Mouse (Mus musculus) layer of hippocampus, postnatal 36 days (tissue): ENCODE measurements around the gene Stmnd1. TPM values are rescaled to one million over a fixed set of nuclear protein-coding genes. Genes with fewer than 3 reads are reported as not detected.
"Not testable (repeated sequence)": the region's sequence is repeated elsewhere in the genome, so short reads cannot be mapped to it uniquely, and the experiment has no call there.

Source experiments
- DNase-seq, 2 experiments: peaks; one replicate each; pipeline ENCODE4 v3.0.0; 2022
- total RNA-seq, 2 experiments: library from RNA; stranded (reverse); gene quantifications; 2 replicates each; pipeline ENCODE4 v1.2.3; 2021

The Stmnd1 gene
- total RNA-seq, 2 experiments from 2014 or later = not detected

- no peak for DNase-seq
Measured at GRCm38 (mm10) chr13:46294365-46294764, 20.8 kb downstream of the Stmnd1 start.

- no peak for DNase-seq
Measured at GRCm38 (mm10) chr13:46297701-46298100, 24.2 kb downstream of the Stmnd1 start.

DNA sequence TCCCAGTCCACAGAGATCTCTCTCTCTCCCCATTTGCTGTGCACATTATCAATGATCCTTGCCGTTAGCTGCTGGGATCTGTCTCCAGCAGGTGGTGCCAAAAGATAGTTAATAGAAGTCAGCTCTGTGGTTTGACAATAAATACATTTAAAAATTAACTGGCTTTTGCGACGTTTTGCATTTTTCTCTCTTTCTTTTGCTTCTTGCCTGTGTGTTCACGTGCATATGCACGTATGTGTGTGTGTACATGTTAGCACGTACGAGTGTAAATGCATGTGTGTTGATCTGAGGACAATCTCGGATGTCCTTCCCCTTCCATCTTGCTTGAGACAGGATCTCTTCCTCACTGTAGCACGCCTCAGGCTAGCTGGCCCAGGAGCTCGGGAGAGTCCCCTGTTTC is 37.3 kb downstream of the Stmnd1 start:
- DNase-seq = peak; percentile 40 to 69

DNA sequence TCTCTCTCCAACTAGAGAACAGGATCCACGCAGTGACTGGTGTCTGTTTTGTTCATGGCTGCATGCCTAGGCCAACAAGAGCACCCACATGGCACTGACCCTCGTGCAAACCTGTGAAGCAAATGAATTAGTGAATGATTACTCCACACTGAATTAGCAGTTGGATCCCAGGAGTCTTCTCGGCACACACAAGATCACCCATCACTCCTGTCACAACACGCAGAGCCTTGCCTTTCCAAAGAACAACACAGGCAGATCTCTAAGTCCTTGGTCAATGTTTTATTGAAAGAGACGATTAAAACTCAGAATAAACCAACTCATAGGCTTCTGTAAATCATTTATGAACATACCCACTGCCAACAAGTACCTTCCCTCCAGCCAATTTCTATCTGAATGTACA is 39.7 kb downstream of the Stmnd1 start:
- DNase-seq = no peak

DNA sequence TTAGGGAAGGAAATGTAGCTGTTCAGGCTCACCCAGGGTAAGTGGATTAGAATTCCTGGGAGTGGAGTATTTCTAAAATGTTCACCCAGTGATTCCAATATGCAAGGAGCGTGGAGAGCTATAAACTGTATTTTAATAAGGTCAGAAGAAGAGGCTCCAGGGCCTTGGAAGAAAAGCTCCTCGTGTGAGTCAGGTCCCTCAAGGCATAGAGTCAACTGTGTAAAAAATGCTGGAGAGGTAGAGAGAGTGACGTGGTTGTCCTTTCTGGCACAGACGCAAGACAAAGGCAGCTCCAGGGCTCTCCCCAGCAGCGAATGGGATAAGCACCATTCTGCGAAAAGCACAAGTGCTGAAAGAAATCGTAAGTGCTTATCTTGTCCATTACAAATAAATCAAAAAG is 41.6 kb downstream of the Stmnd1 start:
- DNase-seq = no peak

DNA sequence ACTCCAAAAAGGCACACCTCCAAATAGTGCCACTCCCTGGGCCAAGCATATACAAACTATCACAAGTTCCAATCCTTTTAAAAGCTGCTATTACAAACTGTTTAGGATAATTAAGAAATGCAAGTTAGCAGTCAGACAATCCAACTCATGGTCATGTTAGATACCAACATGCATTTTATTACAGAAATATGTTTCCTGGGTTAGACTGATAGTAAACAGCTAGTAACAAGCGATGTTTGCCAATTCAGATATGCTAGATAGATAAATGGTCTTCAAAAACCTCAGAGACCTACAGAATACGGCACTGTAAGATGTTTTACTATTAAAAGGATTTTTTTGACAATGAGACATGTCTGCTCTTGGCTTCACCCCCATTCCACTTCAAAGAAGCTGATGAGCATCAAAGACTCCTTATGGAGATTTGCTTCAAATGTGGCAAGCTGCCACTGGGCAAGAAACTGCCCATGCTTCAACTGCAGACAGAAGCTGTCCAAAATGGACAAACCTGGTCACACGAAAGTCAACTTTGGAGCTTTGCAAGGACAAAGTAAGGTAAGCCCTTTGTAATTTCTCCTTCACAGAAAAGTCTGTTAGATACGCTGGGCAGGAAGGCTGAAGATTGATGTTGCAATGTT is 52.9 kb downstream of the Stmnd1 start:
- no peak for DNase-seq

DNA sequence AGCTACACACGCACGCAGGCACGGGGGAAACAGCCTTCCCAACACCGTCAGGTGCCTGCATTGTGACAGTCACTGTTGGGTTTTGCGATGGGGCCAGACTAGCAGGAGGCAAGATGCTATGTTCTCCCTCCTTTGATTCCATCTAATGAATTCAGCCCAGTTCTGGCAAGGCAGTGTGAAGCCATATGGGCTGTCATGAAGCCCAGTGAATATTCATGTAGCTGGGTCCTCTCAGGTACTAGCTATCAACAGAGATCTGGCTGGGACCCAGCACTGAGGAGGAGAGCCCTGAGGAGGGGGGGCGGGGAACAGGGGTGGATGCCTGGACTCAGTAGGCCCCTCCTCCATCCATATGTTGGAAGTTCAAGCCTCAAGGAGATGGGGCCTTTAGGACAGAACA is 61.5 kb downstream of the Stmnd1 start:
- DNase-seq = peak; percentile 49 to 59

- not testable (repeated sequence) for DNase-seq
Measured at GRCm38 (mm10) chr13:46336281-46336680, 62.8 kb downstream of the Stmnd1 start.

- DNase-seq = no peak
Measured at GRCm38 (mm10) chr13:46337791-46338190, 64.3 kb downstream of the Stmnd1 start.

- no peak for DNase-seq
Measured at GRCm38 (mm10) chr13:46339954-46340353, 66.4 kb downstream of the Stmnd1 start.

DNA sequence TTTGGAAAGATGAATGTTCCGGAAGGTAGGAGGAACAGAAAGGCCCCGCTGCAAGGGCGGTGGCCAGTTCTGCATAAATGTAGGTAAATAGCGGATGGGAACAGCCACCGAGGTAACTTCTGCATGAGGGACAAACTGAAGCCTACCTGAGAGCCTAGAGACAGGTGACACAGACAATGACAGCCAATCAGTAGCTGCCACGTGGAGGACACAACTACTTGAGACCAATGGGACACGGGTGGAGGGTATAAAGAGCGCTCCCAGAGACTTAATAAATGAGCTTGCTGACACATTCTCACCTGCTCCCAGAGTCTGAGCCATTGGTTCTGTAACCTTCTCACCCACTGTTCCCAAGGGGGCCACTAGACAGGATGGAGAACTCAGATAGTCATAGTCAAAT is 67.1 kb downstream of the Stmnd1 start:
- DNase-seq = no peak

DNA sequence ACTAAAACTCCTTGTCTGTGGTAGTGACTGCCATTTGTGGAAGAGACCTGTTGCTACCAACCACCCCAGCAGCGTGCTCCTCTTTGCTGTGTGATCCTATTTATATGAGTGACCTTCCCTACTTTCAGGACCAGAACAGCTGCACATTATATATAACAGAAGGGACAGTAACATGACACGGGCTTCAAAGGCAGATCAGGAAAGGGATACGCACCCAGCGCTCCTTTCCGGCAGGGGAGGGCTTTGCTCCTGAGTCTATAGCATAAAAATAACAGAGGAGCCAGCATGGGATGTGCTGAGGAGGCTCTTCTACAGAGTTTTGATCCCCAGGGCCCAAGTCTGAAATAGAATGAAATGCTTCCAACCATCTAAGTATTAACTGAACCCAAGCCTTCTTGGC is 67.9 kb downstream of the Stmnd1 start:
- no peak for DNase-seq

DNA sequence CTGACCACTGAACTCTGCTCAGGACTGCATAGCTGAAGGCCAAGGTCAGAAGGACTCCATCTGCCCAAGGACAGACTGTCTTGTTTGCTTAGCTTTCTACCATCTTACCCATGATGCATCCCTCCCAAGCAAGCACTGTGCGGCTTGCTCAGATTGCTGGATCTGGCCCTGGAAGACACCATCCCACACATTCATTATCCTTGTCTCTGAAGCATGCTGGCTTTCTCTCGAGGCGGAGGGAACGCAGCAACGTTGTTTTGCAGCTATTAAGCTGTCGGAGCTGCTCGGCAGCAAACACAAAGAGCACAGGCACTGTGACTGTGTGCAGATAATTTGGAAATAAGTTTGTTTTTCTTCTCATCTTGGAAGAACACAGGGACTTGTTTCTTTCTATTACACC is 69.7 kb downstream of the Stmnd1 start:
- peak; percentile 37 to 38 for DNase-seq

DNA sequence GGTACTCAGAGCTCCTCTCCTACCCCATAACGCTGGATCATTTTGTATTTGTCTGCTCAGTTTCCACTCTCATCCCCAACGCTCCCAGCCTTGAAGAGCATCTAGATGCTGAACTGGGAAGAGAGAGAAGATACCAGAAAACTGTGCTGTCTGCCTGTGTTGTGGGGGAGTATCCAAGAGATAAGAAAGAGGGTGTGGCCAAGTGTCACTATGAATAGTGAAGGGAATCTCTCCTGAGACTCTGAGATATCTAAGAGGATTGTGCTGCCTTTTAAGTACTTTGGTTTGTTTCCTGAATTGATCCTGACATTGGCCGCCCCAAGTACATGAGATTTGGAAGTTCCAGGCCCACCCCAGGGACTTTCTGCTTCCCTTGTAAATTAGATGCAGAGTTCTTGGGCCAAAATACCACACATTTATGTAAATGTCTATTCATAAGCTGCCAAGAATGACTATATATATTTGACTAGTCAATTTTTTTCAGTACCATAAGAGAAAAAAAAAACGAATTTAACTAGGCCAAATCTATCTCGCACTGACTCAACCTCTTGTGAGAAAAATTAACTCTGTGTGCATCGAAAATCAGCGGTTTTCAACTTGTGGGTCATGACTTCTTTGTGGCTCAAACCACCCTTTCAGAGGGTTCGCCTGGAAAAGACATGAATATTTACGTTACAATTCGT is 73.5 kb downstream of the Stmnd1 start:
- DNase-seq = no peak

- DNase-seq = peak; percentile 25 to 29
Measured at GRCm38 (mm10) chr13:46349664-46350063, 76.1 kb downstream of the Stmnd1 start.

Other genes starting within 250 kb of the Stmnd1 start
- gene Rbm24, start 144.7 kb downstream of the Stmnd1 start, total RNA-seq = 10 to 100 TPM; 21.4 to 23.6 TPM
- gene Cap2, start 228.1 kb downstream of the Stmnd1 start, total RNA-seq = 100 to 1,000 TPM; 207 to 228 TPM